Mouse (Mus musculus): ENCODE data around the gene Slc44a1. TPM values are rescaled to one million over a fixed set of nuclear protein-coding genes. Genes with fewer than 3 reads are reported as not detected.

Slc44a1 gene
- polyA plus RNA-seq, 1 experiment from 2014 or later, result 8.7 TPM

DNA sequence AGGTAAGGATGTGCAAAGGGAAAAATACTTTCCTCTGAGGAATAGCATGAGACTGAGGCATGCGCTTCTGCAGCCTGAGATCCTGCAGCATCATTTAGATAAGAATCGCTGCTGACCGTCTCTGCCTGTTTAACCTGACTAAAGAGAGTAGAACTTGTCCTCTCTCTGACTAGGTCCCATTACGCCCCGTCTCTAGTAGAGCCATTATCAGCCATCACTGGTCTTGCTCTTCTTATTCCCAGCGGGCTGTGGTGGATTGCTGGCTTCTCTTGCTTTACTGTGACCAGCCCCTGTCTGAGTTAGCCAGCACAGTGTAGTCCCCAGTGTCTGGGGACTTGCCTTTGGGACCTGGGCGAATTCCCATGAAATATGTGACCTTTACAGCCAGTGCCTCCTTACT lies 50.2 kb downstream of the Slc44a1 start:
- DNase-seq (ENCODE audit: low spot score), result no peak
- H3K9me3 ChIP-seq (replicated peaks), result no peaks in the 10 kb centered on the region
- WGBS, result 91% methylated on average over 7 of the region's 7 CpGs
- peaks cover 6% of the 10 kb centered on the region; the same call in 1 of the 2 replicates for H3K27me3 ChIP-seq (ENCODE audit: low read depth, poor library complexity, severe bottlenecking)
- no peak overlapping the region for H3K4me3 ChIP-seq
- H3K36me3 ChIP-seq, result no peaks in the 10 kb centered on the region
- peak overlapping the region; percentile 57; the same call in 1 of the 2 replicates for H3K27ac ChIP-seq (replicated peaks)
- peaks cover 45% of the 10 kb centered on the region for H3K4me1 ChIP-seq

DNA sequence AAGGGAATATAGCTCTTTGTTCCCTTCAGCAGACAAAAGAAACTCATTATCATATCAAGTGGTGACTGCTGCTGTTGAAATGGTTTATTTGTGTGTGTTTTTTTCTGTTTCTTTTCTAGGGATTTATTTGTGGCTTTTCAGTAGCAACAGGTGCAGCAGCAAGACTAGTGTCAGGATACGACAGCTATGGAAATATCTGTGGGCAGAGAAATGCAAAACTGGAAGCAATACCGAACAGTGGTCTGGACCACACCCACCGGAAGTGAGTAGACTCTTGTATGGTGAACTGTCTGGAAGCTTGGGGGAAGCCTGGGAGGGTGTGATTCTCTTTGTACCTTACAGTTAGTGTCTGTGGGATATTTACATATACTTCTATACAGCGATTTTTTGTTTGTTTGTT lies 51.1 kb downstream of the Slc44a1 start:
- H3K9me3 ChIP-seq (replicated peaks), result no peaks in the 10 kb centered on the region
- peaks cover 6% of the 10 kb centered on the region; the same call in 1 of the 2 replicates for H3K27me3 ChIP-seq (ENCODE audit: low read depth, poor library complexity, severe bottlenecking)
- peak overlapping the region; percentile 57 for H3K27ac ChIP-seq (replicated peaks)
- peaks cover 50% of the 10 kb centered on the region for H3K4me1 ChIP-seq
- H3K36me3 ChIP-seq, result no peaks in the 10 kb centered on the region
- no peak for DNase-seq (ENCODE audit: low spot score)
- 74% methylated on average over 4 of the region's 4 CpGs for WGBS
- H3K4me3 ChIP-seq, result no peak overlapping the region

DNA sequence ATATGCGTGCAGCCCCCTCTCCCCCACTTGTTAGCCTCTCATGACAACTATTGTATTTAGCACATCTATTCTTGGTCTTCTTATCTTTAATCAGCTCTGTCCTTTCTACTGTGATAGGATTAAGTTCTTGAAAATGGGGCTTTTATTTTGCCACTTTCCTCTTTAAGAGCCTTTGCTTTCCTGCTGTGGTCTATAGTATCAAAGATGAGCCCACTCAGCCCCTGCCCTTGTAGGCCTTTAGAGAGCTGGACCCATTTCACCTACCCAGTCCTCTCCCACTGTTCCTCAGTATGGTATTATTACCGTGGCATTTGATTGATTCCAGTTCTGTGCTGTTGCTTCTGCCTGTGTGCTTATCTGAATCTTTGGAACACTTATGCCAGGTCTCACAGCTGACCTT lies 55.4 kb downstream of the Slc44a1 start:
- no peak overlapping the region for H3K4me3 ChIP-seq
- no peak overlapping the region for H3K27ac ChIP-seq (replicated peaks)
- no peak for DNase-seq (ENCODE audit: low spot score)
- 38% methylated on average over 2 of the region's 2 CpGs for WGBS
- H3K36me3 ChIP-seq, result no peaks in the 10 kb centered on the region
- peaks cover 9% of the 10 kb centered on the region; the same call in 1 of the 2 replicates for H3K27me3 ChIP-seq (ENCODE audit: low read depth, poor library complexity, severe bottlenecking)
- peaks cover 26% of the 10 kb centered on the region for H3K4me1 ChIP-seq
- no peaks in the 10 kb centered on the region for H3K9me3 ChIP-seq (replicated peaks)

DNA sequence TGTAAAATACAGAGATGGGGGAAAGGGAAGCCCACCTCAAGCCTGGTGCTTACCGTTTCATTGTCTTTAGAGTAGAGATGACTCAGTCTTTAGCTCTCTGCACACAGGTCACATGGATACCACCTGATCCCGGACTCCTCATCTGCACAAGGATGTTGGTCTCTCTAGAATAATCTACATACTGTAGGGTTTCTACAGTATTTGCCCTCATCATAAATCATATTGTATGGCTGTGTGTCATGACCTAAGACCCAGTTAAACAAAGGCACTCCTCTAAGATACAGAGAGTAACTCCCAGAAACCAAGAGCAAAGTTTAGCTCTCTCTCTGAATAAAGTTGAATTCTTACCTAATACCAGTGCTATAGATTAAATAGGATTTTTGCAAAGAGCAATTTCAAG lies 62.6 kb downstream of the Slc44a1 start:
- Histone ChIP-seq H3K4me3 (no peak overlapping the region), H3K36me3 (no peaks in the 10 kb centered on the region), H3K27me3 (ENCODE audit: low read depth, poor library complexity, severe bottlenecking) (no peaks in the 10 kb centered on the region), H3K27ac (replicated peaks) (no peak overlapping the region), H3K9me3 (replicated peaks) (no peaks in the 10 kb centered on the region), H3K4me1 (no peaks in the 10 kb centered on the region)
- no peak for DNase-seq (ENCODE audit: low spot score)
- WGBS, result 96% methylated on average over 2 of the region's 2 CpGs

DNA sequence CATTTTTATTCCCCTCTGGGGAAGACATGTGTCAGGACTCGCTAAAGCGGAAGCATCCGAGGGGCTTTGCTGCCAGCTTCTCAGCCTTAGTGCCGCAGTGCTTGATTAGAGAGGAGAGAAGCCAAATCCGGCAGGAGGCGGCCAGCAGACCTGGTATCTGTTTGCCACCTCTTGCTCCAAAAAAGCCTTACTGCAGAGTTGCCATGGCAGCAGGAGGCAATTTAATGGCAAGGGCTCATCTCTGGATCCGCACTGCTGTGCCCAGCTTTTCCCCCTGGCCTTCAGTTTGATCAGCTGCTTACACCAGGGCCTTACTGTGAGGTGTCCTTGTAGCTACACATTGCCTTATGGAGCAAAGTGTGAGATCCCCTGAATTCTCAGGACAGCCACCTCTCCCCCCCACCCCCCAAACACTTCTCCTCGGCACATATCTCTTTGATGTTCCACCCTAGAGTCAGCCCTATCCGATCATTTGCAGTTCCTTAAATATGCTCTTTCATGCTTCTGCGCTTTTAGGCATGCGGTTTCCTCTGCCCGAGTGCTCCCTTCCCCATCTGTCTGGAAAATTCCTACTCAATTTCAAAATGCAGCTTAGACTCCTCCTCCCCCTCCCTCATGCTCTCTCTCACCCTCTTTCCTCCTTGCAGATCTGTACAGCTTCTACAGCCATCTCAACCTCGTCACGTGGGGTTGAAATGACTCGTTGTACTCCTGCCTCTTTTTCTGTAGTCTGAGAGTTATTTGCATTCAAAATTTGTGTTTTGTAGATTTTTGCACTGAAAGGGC lies 72.1 kb downstream of the Slc44a1 start:
- peak; percentile 22 for DNase-seq (ENCODE audit: low spot score)
- Histone ChIP-seq H3K4me3 (no peak overlapping the region), H3K27me3 (ENCODE audit: low read depth, poor library complexity, severe bottlenecking) (no peaks in the 10 kb centered on the region), H3K4me1 (peaks cover 23% of the 10 kb centered on the region), H3K27ac (replicated peaks) (peak overlapping the region; percentile 23; the same call in 1 of the 2 replicates), H3K9me3 (replicated peaks) (no peaks in the 10 kb centered on the region), H3K36me3 (no peaks in the 10 kb centered on the region)
- WGBS, result 64% methylated on average over 15 of the region's 15 CpGs

DNA sequence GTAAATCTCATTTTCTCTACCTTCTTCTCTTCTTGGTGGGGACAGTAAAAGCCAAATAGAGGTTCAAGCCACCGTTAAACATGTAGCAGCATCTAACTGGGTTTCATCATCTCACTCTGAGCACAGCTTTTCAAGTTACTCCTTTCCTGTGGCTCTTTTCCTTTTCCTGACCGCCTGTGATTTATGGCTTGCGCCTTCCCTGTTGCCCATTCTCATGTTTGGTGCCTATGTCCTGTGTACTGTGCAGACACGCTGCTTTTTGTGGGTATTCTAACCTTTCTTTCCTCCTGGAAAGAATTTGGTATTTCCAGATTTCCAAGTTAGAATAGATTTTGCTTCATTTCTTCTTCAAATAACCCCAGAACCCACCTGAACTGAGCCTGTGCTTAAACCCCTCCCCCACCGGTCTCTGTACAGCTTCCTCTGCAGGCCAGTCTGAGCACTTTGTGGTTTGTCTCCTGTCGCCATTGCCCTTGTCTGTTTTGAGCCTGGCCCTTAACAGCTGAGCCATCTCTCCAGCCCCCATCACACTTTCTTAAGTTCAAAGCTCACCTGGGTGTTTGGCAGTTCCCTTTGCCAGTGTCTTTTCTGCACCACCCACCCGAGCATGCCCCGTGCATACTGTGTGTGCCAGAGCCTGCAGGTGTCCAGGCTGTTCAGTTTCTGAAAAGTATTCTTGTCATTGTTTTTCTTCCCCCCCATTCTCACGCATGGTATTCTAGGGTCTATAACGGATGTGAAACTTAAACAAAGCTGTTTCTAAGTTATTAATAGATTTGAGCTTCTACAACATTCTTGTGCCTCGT lies 73.3 kb downstream of the Slc44a1 start:
- 89% methylated on average over 11 of the region's 11 CpGs for WGBS
- DNase-seq (ENCODE audit: low spot score), result no peak
- Histone ChIP-seq H3K27me3 (ENCODE audit: low read depth, poor library complexity, severe bottlenecking) (no peaks in the 10 kb centered on the region), H3K4me1 (peaks cover 23% of the 10 kb centered on the region), H3K9me3 (replicated peaks) (no peaks in the 10 kb centered on the region), H3K36me3 (no peaks in the 10 kb centered on the region), H3K4me3 (no peak overlapping the region), H3K27ac (replicated peaks) (0 out of 2 replicates have a peak overlapping the region, but pooled peaks have one; percentile 23)

DNA sequence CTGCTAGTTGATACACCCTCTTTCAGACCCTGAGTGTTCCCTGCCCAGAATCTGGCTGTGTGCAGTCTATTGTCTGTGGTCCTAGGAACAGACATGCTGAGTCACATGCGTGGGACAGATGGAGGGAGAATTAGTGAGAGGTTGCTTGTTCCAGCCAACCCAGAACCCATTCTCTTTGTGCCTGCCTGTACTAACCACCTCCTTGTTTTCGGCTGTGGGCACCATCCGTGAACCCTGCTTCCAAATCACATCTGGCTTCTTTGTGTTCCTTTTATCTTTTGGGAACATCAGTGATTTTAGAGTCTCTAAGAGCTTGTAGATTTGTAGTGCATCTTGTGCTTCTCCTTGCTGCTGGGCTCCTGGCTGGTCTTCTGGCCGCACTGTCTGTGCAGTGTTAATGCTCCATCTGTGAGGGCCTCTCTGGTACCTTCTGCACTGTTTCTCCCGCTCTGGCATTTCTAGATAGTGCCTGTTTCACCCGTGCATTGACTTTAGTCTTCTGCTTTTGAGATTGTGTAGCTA lies 75.9 kb downstream of the Slc44a1 start:
- no peak for DNase-seq (ENCODE audit: low spot score)
- H3K36me3 ChIP-seq, result no peaks in the 10 kb centered on the region
- peaks cover 23% of the 10 kb centered on the region for H3K4me1 ChIP-seq
- H3K27me3 ChIP-seq (ENCODE audit: low read depth, poor library complexity, severe bottlenecking), result no peaks in the 10 kb centered on the region
- no peaks in the 10 kb centered on the region for H3K9me3 ChIP-seq (replicated peaks)
- WGBS, result 85% methylated on average over 6 of the region's 6 CpGs
- H3K4me3 ChIP-seq, result no peak overlapping the region
- no peak overlapping the region for H3K27ac ChIP-seq (replicated peaks)

DNA sequence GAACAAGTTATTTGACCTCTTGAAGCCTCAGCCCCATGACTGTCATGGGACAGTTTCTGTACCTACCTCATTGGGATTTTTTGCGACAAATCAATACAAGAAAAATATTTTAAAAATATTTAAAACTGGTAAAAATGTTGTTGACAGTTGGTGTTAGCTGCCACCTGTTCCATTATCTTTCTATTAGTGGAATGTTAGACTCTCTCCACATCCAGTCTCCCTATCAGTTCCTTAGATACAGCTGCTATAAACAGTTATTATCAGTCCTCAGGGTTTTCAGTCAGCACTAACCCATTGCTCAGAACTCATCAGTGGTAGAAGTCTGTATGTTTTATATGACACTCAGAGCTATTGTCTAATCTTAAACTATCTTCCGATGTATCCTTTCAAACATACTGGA lies 79.2 kb downstream of the Slc44a1 start:
- peaks cover 9% of the 10 kb centered on the region for H3K4me1 ChIP-seq
- no peak for DNase-seq (ENCODE audit: low spot score)
- 96% methylated on average over 2 of the region's 2 CpGs for WGBS

DNA sequence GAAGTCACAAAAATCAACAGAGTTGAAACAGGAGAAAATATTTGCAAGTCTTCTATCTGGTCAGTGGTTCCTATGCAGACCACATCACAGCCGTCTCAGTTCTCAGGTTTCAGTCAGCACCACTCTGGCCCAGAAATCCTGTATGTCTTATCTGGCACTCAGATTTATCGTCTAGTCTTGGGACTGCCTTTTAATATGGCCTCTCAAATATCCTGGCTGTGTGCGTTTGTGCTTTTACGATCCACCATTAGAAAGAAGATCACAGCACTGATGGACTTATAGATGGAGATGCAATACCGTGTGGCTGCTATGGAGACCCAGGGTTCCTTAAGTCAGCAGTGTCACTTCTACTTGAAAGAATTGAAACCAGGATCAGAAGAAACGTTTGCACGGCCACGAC lies 80.8 kb downstream of the Slc44a1 start:
- no peak overlapping the region for H3K4me3 ChIP-seq
- peaks cover 6% of the 10 kb centered on the region for H3K4me1 ChIP-seq
- H3K36me3 ChIP-seq, result no peaks in the 10 kb centered on the region
- WGBS, result 90% methylated on average over 8 of the region's 8 CpGs
- no peaks in the 10 kb centered on the region for H3K9me3 ChIP-seq (replicated peaks)
- H3K27me3 ChIP-seq (ENCODE audit: low read depth, poor library complexity, severe bottlenecking), result no peaks in the 10 kb centered on the region
- no peak overlapping the region for H3K27ac ChIP-seq (replicated peaks)
- no peak for DNase-seq (ENCODE audit: low spot score)

More for the DNA sequence above, 79.2 kb downstream of the Slc44a1 start:
- Histone ChIP-seq H3K9me3 (replicated peaks) (no peaks in the 10 kb centered on the region), H3K4me3 (no peak overlapping the region), H3K36me3 (no peaks in the 10 kb centered on the region), H3K27me3 (ENCODE audit: low read depth, poor library complexity, severe bottlenecking) (no peaks in the 10 kb centered on the region), H3K27ac (replicated peaks) (no peak overlapping the region)

DNA sequence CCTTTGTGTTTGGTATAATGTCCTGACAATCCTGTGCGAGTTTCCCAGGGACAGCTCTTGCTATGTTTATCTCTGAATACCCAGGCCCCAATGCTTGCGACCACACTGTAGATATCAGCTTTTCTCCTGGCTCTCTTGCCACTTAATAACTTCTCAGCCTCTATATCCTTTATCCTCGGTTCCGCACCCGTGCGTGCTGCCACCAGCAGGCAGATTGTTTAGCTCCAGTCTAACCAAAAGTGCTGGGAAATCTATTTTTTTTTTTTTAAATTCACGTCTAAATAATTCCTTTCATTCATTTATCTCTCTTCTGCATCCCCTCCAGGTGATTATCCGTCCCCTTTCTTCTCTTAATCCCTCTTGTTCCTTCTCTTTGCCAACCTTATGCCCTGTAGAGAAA lies 82.4 kb downstream of the Slc44a1 start:
- no peak overlapping the region for H3K27ac ChIP-seq (replicated peaks)
- no peaks in the 10 kb centered on the region for H3K36me3 ChIP-seq
- no peak overlapping the region for H3K4me3 ChIP-seq
- H3K4me1 ChIP-seq, result peaks cover 6% of the 10 kb centered on the region
- 68% methylated on average over 8 of the region's 8 CpGs for WGBS
- no peak for DNase-seq (ENCODE audit: low spot score)
- no peaks in the 10 kb centered on the region for H3K9me3 ChIP-seq (replicated peaks)
- no peaks in the 10 kb centered on the region for H3K27me3 ChIP-seq (ENCODE audit: low read depth, poor library complexity, severe bottlenecking)

DNA sequence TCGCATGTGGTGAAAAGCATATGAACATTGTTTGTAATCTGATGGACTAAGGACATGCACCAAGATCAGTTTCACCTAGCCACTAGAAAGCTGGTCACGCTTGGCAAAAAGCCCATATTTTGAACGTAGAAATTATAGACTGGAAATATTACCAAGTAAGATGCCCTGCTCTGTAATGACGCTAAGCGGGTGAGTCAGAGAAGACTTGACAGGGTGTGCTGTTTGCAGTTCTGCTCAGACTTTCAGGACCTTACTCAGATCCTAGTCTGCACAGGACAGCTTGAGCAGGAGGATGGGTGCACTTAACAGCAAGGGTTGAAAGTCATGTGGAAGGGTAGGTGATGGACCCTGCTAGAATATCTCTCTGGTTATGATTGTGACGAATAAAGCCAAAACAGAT lies 85.3 kb downstream of the Slc44a1 start:
- H3K27me3 ChIP-seq (ENCODE audit: low read depth, poor library complexity, severe bottlenecking), result no peaks in the 10 kb centered on the region
- H3K27ac ChIP-seq (replicated peaks), result no peak overlapping the region
- H3K4me3 ChIP-seq, result no peak overlapping the region
- H3K4me1 ChIP-seq, result peaks cover 6% of the 10 kb centered on the region
- H3K9me3 ChIP-seq (replicated peaks), result no peaks in the 10 kb centered on the region
- DNase-seq (ENCODE audit: low spot score), result no peak
- H3K36me3 ChIP-seq, result no peaks in the 10 kb centered on the region
- WGBS, result 93% methylated on average over 6 of the region's 6 CpGs

DNA sequence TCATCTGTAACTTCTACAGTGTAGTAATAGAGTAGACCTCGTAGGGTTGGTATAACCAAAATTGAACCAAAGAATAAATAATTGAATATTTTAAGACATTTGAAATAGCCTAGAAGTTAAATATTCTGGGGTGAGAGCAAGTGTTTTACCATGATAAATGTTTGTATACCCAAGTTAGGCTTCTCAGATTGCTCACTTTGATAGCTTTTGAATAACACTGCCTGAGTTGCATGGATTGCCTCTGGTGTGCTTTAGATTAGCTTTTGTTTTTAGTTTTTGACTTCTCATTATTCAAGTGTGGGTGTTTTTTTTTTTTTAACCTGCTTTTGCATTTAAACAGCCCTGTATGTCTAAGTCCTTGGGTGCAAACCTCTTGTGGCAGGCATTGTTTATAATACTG lies 85.8 kb downstream of the Slc44a1 start:
- no peak overlapping the region for H3K4me3 ChIP-seq
- DNase-seq (ENCODE audit: low spot score), result no peak
- no peak overlapping the region for H3K27ac ChIP-seq (replicated peaks)
- H3K27me3 ChIP-seq (ENCODE audit: low read depth, poor library complexity, severe bottlenecking), result no peaks in the 10 kb centered on the region
- H3K36me3 ChIP-seq, result no peaks in the 10 kb centered on the region
- 94% methylated on average over 1 of the region's 1 CpGs for WGBS
- no peaks in the 10 kb centered on the region for H3K9me3 ChIP-seq (replicated peaks)
- H3K4me1 ChIP-seq, result peaks cover 6% of the 10 kb centered on the region

DNA sequence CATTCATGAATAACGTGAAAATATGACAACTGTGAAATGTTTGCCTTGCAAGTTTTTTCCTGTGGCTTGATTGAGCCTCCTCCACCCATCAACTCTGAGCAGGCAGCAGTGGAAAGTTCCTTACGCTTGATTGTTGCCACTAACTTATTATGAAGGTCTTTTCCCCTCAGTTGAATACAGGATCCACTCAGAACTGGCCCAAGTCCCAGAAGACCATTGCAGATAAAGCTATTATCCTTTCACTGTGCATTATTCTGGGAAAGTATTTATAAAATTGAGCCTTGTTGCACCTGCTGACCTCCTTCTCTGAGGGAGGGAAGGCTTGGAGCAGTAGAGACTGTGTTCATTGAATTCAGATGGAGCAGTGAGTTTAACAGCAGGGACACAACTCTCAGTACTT lies 86.2 kb downstream of the Slc44a1 start:
- Histone ChIP-seq H3K36me3 (no peaks in the 10 kb centered on the region), H3K27ac (replicated peaks) (no peak overlapping the region), H3K9me3 (replicated peaks) (no peaks in the 10 kb centered on the region), H3K27me3 (ENCODE audit: low read depth, poor library complexity, severe bottlenecking) (no peaks in the 10 kb centered on the region), H3K4me3 (no peak overlapping the region), H3K4me1 (peaks cover 6% of the 10 kb centered on the region)
- no peak for DNase-seq (ENCODE audit: low spot score)
- WGBS, result 70% methylated on average over 2 of the region's 2 CpGs

Measured in midbrain, embryonic 10.5 days (tissue).